Mouse (Mus musculus) ES-E14 (cell line): ENCODE data around the gene Nupr1. TPM values are rescaled to one million over a fixed set of nuclear protein-coding genes. Genes with fewer than 3 reads are reported as not detected.
A peak's percentile ranks its signal among the peaks of the same experiment; 100 is the strongest.

Experiments used
- DNase-seq: peaks from one replicate; pipeline ENCODE4 v3.0.0-alpha.2; 2013; ENCODE audit warnings: low read depth, low spot score
- H3K27ac ChIP-seq: 2 replicates; pipeline ENCODE4 v1.5.1; 2012; ENCODE audit warnings: low read depth, mild to moderate bottlenecking, low read length, moderate library complexity, mixed read lengths; ENCODE audit not compliant: poor library complexity, insufficient read depth, severe bottlenecking
- H3K36me3 ChIP-seq: 2 replicates; pipeline ENCODE4 v1.6.1; 2012; ENCODE audit warnings: mild to moderate bottlenecking, low read length, moderate library complexity, mixed read lengths; ENCODE audit not compliant: control insufficient read depth, poor library complexity, insufficient read depth, severe bottlenecking
- H3K4me1 ChIP-seq, 2 experiments: fragments of 150-350 bp in 1 of 2; sonication (generic) in 1 of 2; 2 replicates each; pipeline ENCODE4 v1.6.1; 2012; ENCODE audit warnings: low read length in 2 of 2, mild to moderate bottlenecking in 1 of 2, mixed read lengths in 1 of 2; ENCODE audit not compliant: control insufficient read depth in 2 of 2, insufficient read depth in 2 of 2, poor library complexity in 1 of 2
- H3K4me3 ChIP-seq, 2 experiments: fragments of 150-350 bp in 1 of 2; sonication (generic) in 1 of 2; 2 replicates each; pipeline ENCODE4 v1.5.1; 2012; ENCODE audit warnings: low read length in 2 of 2, low read depth in 1 of 2, mild to moderate bottlenecking in 1 of 2, mixed read lengths in 1 of 2; ENCODE audit not compliant: insufficient read depth in 1 of 2, poor library complexity in 1 of 2, severe bottlenecking in 1 of 2
- H3K9ac ChIP-seq: 2 replicates; pipeline ENCODE4 v1.6.1; 2012; ENCODE audit warnings: low read depth, mild to moderate bottlenecking, low read length, mixed read lengths; ENCODE audit not compliant: poor library complexity, insufficient read depth, severe bottlenecking
- H3K9me3 ChIP-seq: fragments of 150-350 bp; sonication (generic); 2 replicates; pipeline ENCODE4 v1.6.1; 2012; ENCODE audit warnings: low read depth, mild to moderate bottlenecking, low read length; ENCODE audit not compliant: control insufficient read depth, insufficient read depth
- CHD2 ChIP-seq: IDR thresholded peaks from 2 replicates; pipeline ENCODE4 v1.6.1; 2014; ENCODE audit warnings: mild to moderate bottlenecking, low read depth, low read length, inconsistent platforms
- HCFC1 ChIP-seq: IDR thresholded peaks from 2 replicates; pipeline ENCODE4 v1.6.1; 2012; ENCODE audit warnings: low read length, inconsistent platforms, borderline replicate concordance; ENCODE audit not compliant: insufficient read depth
- MAFK ChIP-seq: IDR thresholded peaks from 2 replicates; pipeline ENCODE4 v1.6.1; 2014; ENCODE audit warnings: mild to moderate bottlenecking, low read depth, low read length, inconsistent platforms; ENCODE audit not compliant: insufficient read depth
- ZC3H11A ChIP-seq: IDR thresholded peaks from 2 replicates; pipeline ENCODE4 v1.6.1; 2012; ENCODE audit warnings: low read depth, mild to moderate bottlenecking, inconsistent platforms, low read length, borderline replicate concordance
- ZNF384 ChIP-seq: IDR thresholded peaks from 2 replicates; pipeline ENCODE4 v1.6.1; 2012; ENCODE audit warnings: low read depth, low read length, inconsistent platforms
- in situ Hi-C, 2 experiments: fragments of 600-800 bp; cut with MboI; formaldehyde crosslinking; loops; one replicate each; pipeline ENCODE4 v1.15.1; 2025; ENCODE audit warnings: low sequenced_read_pairs in 2 of 2, inconsistent platforms in 1 of 2; ENCODE audit not compliant: unreplicated experiment in 2 of 2
- total RNA-seq: library from RNA; depleted of rRNA; stranded (reverse); fragments of 300-350 nt; gene quantifications from 2 replicates; pipeline ENCODE4 v1.2.3, GENCODE M21; 2012

Gene Nupr1
- total RNA-seq, 1 experiment: 16.4 TPM

- Histone ChIP-seq H3K9me3 (no peaks in the 10 kb centered on the region), H3K27ac (no peak overlapping the region), H3K4me1 (peaks cover 8 to 12% of the 10 kb centered on the region in 2 experiments; a peak in 3 of 4 replicates)
Measured at GRCm38 (mm10) chr7:126628111-126628510, 2.5 kb downstream of the Nupr1 start.

DNA sequence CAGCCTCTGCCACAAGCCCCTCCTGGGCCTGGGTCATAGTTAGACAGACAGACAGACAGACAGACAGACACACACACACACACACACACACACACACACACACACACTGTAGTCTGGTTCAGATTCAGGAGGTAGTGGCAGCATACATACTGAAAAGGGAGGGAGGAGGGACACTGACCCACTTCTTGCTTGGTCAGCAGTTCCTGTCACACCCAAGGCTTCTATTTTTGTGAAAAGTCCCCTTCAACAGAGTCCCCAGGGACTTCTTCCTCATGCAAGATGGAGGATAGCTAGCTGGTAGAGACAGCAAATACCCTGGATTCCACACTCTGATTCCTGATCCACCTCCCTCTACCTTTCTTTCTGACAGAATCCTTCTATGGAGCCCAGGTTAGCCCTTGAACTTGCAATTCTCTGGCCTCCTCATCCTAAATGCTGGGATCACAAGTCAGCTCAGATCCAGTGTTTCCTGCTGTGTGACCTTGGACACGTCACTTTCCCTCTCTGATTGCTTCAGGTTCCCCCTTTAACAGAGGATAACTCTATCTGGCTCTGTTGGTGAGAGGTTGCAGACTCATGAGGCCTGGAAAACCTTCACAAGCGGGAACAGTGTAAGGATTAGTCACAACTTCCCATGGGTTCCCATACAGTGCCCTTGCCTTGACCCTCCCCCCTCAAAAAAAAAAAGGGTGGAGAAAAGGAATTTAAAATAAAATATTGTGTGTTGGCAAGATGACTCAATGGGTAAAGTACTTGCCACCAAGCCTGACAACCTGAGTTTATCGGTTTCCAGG is 4.7 kb downstream of the Nupr1 start:
- no peak for DNase-seq
- Histone ChIP-seq H3K4me1 (peaks cover 8 to 13% of the 10 kb centered on the region in 2 experiments; a peak in 3 of 4 replicates), H3K27ac (no peak overlapping the region), H3K36me3 (no peaks in the 10 kb centered on the region; the same call in 1 of the 2 replicates), H3K4me3 (no peak overlapping the region), H3K9me3 (no peaks in the 10 kb centered on the region), H3K9ac (0 out of 2 replicates have a peak overlapping the region, but pooled peaks have one; percentile 20)
- in situ Hi-C loops: no loop called here
- TF ChIP-seq MAFK (peak; percentile 67), CHD2 (no peak), ZC3H11A (no peak), HCFC1 (no peak)

More at GRCm38 (mm10) chr7:126628111-126628510, 2.5 kb downstream of the Nupr1 start:
- Histone ChIP-seq H3K4me3 (no peak overlapping the region), H3K36me3 (no peaks in the 10 kb centered on the region; the same call in 1 of the 2 replicates), H3K9ac (no peak overlapping the region)
- in situ Hi-C loops: no loop called here
- no peak for TF ChIP-seq ZC3H11A
- no peak for DNase-seq

DNA sequence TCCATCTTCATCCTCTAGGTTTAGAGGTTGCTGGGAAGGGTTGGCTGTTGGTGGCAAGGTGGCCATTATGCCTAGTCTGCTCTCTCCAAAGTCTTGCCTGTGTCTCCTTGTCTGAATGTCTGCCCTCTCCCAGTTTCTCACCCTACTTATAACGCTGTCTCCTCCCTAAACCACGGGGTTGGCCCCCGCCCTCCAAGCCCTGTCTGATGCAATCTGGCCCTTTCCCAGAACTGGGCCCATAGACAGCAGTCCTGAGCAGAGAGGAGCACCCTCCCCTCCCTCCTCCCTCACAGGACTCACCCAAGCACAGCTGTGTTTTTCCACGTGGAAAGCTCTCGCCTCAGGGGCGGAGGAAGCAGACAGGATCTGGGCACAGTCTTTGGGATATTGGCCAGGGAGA is 5.3 kb downstream of the Nupr1 start:
- no peaks in the 10 kb centered on the region; the same call in 1 of the 2 replicates for H3K36me3 ChIP-seq
- no peak overlapping the region for H3K27ac ChIP-seq
- H3K4me3 ChIP-seq: peak overlapping the region; percentile 63 to 71; a peak in 3 of 4 replicates
- no peak for DNase-seq
- peak overlapping the region; percentile 66; the same call in 1 of the 2 replicates for H3K9ac ChIP-seq
- peaks cover 8 to 13% of the 10 kb centered on the region in 2 experiments; a peak in 3 of 4 replicates for H3K4me1 ChIP-seq
- no peaks in the 10 kb centered on the region for H3K9me3 ChIP-seq
- TF ChIP-seq ZNF384 (no peak), HCFC1 (no peak), ZC3H11A (no peak), CHD2 (no peak), MAFK (no peak)
- in situ Hi-C loops: no loop called here

GRCm38 (mm10) chr7:126624774-126625173 is 5.9 kb downstream of the Nupr1 start:
- in situ Hi-C loops: no loop called here
- Histone ChIP-seq H3K9me3 (no peaks in the 10 kb centered on the region), H3K36me3 (no peaks in the 10 kb centered on the region; the same call in 1 of the 2 replicates), H3K27ac (no peak overlapping the region), H3K9ac (peak overlapping the region; percentile 66), H3K4me1 (peaks cover 6 to 13% of the 10 kb centered on the region in 2 experiments; a peak in 3 of 4 replicates), H3K4me3 (peak overlapping the region; percentile 63 to 71)
- TF ChIP-seq ZC3H11A (no peak), HCFC1 (no peak)
- DNase-seq: no peak
